Mouse (Mus musculus) heart, embryonic 12.5 days (tissue): ENCODE results near the gene Mllt10. TPM values are rescaled to one million over a fixed set of nuclear protein-coding genes. Genes with fewer than 3 reads are reported as not detected.

Experiments
- ATAC-seq: fragments of 200-750 bp; cut with Nextera tagmentation; 2 replicates; pipeline ENCODE4 v1.8.0; 2017; ENCODE audit warnings: moderate TSS enrichment, moderate library complexity; ENCODE audit not compliant: insufficient number of reproducible peaks, low FRiP score
- H3K27ac ChIP-seq: fragments of 300-500 bp; sonication (generic); 2 replicates; pipeline ENCODE4 v1.5.1; 2016; ENCODE audit warnings: mild to moderate bottlenecking, moderate library complexity; ENCODE audit not compliant: poor library complexity, severe bottlenecking
- H3K27me3 ChIP-seq: fragments of 300-500 bp; sonication (generic); replicated peaks from 2 replicates; pipeline ENCODE4 v1.6.1; 2016; ENCODE audit warnings: mild to moderate bottlenecking, moderate library complexity
- H3K36me3 ChIP-seq: fragments of 300-500 bp; sonication (generic); 2 replicates; pipeline ENCODE4 v1.6.1; 2016; ENCODE audit warnings: mild to moderate bottlenecking, moderate library complexity
- H3K4me1 ChIP-seq: fragments of 300-500 bp; sonication (generic); replicated peaks from 2 replicates; pipeline ENCODE4 v1.6.1; 2016; ENCODE audit warnings: mild to moderate bottlenecking
- H3K4me2 ChIP-seq: fragments of 300-500 bp; sonication (generic); 2 replicates; pipeline ENCODE4 v1.6.1; 2016; ENCODE audit warnings: mild to moderate bottlenecking, moderate library complexity
- H3K4me3 ChIP-seq: fragments of 300-500 bp; sonication (generic); 2 replicates; pipeline ENCODE4 v1.5.1; 2016; ENCODE audit warnings: mild to moderate bottlenecking
- H3K9ac ChIP-seq: fragments of 300-500 bp; sonication (generic); 2 replicates; pipeline ENCODE4 v1.6.1; 2016; ENCODE audit warnings: mild to moderate bottlenecking, moderate library complexity
- H3K9me3 ChIP-seq: fragments of 300-500 bp; sonication (generic); replicated peaks from 2 replicates; pipeline ENCODE4 v1.6.1; 2016; ENCODE audit warnings: mild to moderate bottlenecking, moderate library complexity
- WGBS: fragments of 180-500 bp; shearing (Covaris S2); methylation state at CpG from one replicate; pipeline ENCODE4 v1.1.7; 2016; 5-methylcytosine and 5-hydroxymethylcytosine counted together
- polyA plus RNA-seq: library from polyadenylated mRNA; unstranded; fragments of >200 nt; fragmentation: Nextera tagmentation; extraction: Ambion mirVana; gene quantifications from 2 replicates; pipeline ENCODE4 v1.2.1, GENCODE M21; 2016

Gene Mllt10
- polyA plus RNA-seq, 1 experiment from 2014 or later = 37.1 TPM

- Histone ChIP-seq H3K9ac (peak overlapping the region; percentile 95), H3K4me3 (peak overlapping the region; percentile 71), H3K27me3 (no peaks in the 10 kb centered on the region), H3K4me2 (peak overlapping the region; percentile 97), H3K9me3 (no peaks in the 10 kb centered on the region), H3K27ac (peak overlapping the region; percentile 100), H3K4me1 (peaks cover 16% of the 10 kb centered on the region), H3K36me3 (no peaks in the 10 kb centered on the region)
- WGBS = under 1% methylated on average over 44 of the region's 44 CpGs
- ATAC-seq = peak; percentile 88
These were observed 27.4 kb upstream of the Mllt10 start for GRCm38 (mm10) chr2:18027448-18028139.

GRCm38 (mm10) chr2:18028140-18029021 is 26.7 kb upstream of the Mllt10 start:
- Histone ChIP-seq H3K9ac (peak overlapping the region; percentile 95), H3K27me3 (no peaks in the 10 kb centered on the region), H3K4me2 (peak overlapping the region; percentile 97), H3K36me3 (no peaks in the 10 kb centered on the region), H3K27ac (peak overlapping the region; percentile 100), H3K4me1 (peaks cover 24% of the 10 kb centered on the region), H3K9me3 (no peaks in the 10 kb centered on the region), H3K4me3 (peak overlapping the region; percentile 71)
- peak; percentile 82 for ATAC-seq
- under 1% methylated on average over 61 of the region's 61 CpGs for WGBS

GRCm38 (mm10) chr2:18029656-18030055 is 25.4 kb upstream of the Mllt10 start:
- H3K36me3 ChIP-seq = no peaks in the 10 kb centered on the region
- H3K9me3 ChIP-seq = no peaks in the 10 kb centered on the region
- no peak overlapping the region for H3K9ac ChIP-seq
- H3K27me3 ChIP-seq = no peaks in the 10 kb centered on the region
- no peak overlapping the region for H3K4me3 ChIP-seq
- H3K4me2 ChIP-seq = 0 out of 2 replicates have a peak overlapping the region, but pooled peaks have one; percentile 33
- H3K4me1 ChIP-seq = peaks cover 28% of the 10 kb centered on the region
- WGBS = 80% methylated on average over 7 of the region's 7 CpGs
- no peak overlapping the region for H3K27ac ChIP-seq
- no peak for ATAC-seq

GRCm38 (mm10) chr2:18030581-18030980 is 24.5 kb upstream of the Mllt10 start:
- ATAC-seq = no peak
- H3K36me3 ChIP-seq = no peaks in the 10 kb centered on the region
- no peak overlapping the region for H3K4me3 ChIP-seq
- no peaks in the 10 kb centered on the region for H3K27me3 ChIP-seq
- no peaks in the 10 kb centered on the region for H3K9me3 ChIP-seq
- H3K4me1 ChIP-seq = peaks cover 26% of the 10 kb centered on the region
- 37% methylated on average over 8 of the region's 8 CpGs for WGBS
- no peak overlapping the region for H3K9ac ChIP-seq
- H3K27ac ChIP-seq = no peak overlapping the region
- H3K4me2 ChIP-seq = peak overlapping the region; percentile 100

GRCm38 (mm10) chr2:18031271-18031821 is 23.7 kb upstream of the Mllt10 start:
- no peak for ATAC-seq

GRCm38 (mm10) chr2:18031831-18032537 is 23.1 kb upstream of the Mllt10 start:
- WGBS = 1% methylated on average over 34 of the region's 34 CpGs
- Histone ChIP-seq H3K4me1 (peaks cover 25% of the 10 kb centered on the region), H3K27me3 (no peaks in the 10 kb centered on the region), H3K36me3 (no peaks in the 10 kb centered on the region), H3K27ac (peak overlapping the region; percentile 67), H3K9me3 (no peaks in the 10 kb centered on the region), H3K9ac (peak overlapping the region; percentile 95), H3K4me2 (peak overlapping the region; percentile 100), H3K4me3 (peak overlapping the region; percentile 64)
- no peak for ATAC-seq

More at GRCm38 (mm10) chr2:18031271-18031821, 23.7 kb upstream of the Mllt10 start:
- Histone ChIP-seq H3K36me3 (no peaks in the 10 kb centered on the region), H3K9ac (peak overlapping the region; percentile 95), H3K4me3 (peak overlapping the region; percentile 64), H3K4me2 (peak overlapping the region; percentile 100), H3K4me1 (peaks cover 25% of the 10 kb centered on the region), H3K27ac (peak overlapping the region; percentile 67), H3K9me3 (no peaks in the 10 kb centered on the region), H3K27me3 (no peaks in the 10 kb centered on the region)
- 4% methylated on average over 26 of the region's 26 CpGs for WGBS

GRCm38 (mm10) chr2:18032538-18032895 is 22.5 kb upstream of the Mllt10 start:
- Histone ChIP-seq H3K9ac (no peak overlapping the region), H3K4me2 (peak overlapping the region; percentile 100), H3K4me1 (peaks cover 29% of the 10 kb centered on the region), H3K36me3 (no peaks in the 10 kb centered on the region), H3K9me3 (no peaks in the 10 kb centered on the region), H3K4me3 (0 out of 2 replicates have a peak overlapping the region, but pooled peaks have one; percentile 64), H3K27me3 (no peaks in the 10 kb centered on the region), H3K27ac (no peak overlapping the region)
- 53% methylated on average over 5 of the region's 5 CpGs for WGBS
- ATAC-seq = no peak

GRCm38 (mm10) chr2:18033166-18034108 is 21.6 kb upstream of the Mllt10 start:
- Histone ChIP-seq H3K27me3 (no peaks in the 10 kb centered on the region), H3K4me3 (no peak overlapping the region), H3K36me3 (no peaks in the 10 kb centered on the region), H3K27ac (no peak overlapping the region), H3K9ac (no peak overlapping the region; the same call in 1 of the 2 replicates), H3K4me2 (peak overlapping the region; percentile 100), H3K4me1 (peaks cover 38% of the 10 kb centered on the region), H3K9me3 (no peaks in the 10 kb centered on the region)
- no peak for ATAC-seq
- 50% methylated on average over 10 of the region's 10 CpGs for WGBS

GRCm38 (mm10) chr2:18034371-18035250 is 20.4 kb upstream of the Mllt10 start:
- Histone ChIP-seq H3K27ac (no peak overlapping the region), H3K4me2 (no peak overlapping the region), H3K4me1 (peaks cover 47% of the 10 kb centered on the region), H3K9ac (no peak overlapping the region), H3K36me3 (no peaks in the 10 kb centered on the region), H3K9me3 (no peaks in the 10 kb centered on the region), H3K27me3 (no peaks in the 10 kb centered on the region), H3K4me3 (no peak overlapping the region)
- ATAC-seq = no peak
- WGBS = 81% methylated on average over 10 of the region's 10 CpGs
